Mouse (Mus musculus) cerebellum, adult 2 months (tissue): ENCODE results near the gene Zkscan6. TPM values are rescaled to one million over a fixed set of nuclear protein-coding genes. Genes with fewer than 3 reads are reported as not detected.

Experiments used
- DNase-seq, 2 experiments: peaks; one replicate each; pipeline ENCODE4 v3.0.0; 2021
- H3K27ac ChIP-seq: fragments of 200-500 bp; 2 replicates; pipeline ENCODE4 v1.5.1; 2012; ENCODE audit warnings: low read length, control low read depth, inconsistent platforms; ENCODE audit not compliant: insufficient read depth
- H3K27me3 ChIP-seq: fragments of 200-500 bp; 2 replicates; pipeline ENCODE4 v1.6.1; 2012; ENCODE audit warnings: inconsistent platforms, mild to moderate bottlenecking, low read length, moderate library complexity; ENCODE audit not compliant: control insufficient read depth, insufficient read depth
- H3K4me1 ChIP-seq: fragments of 200-500 bp; 2 replicates; pipeline ENCODE4 v1.6.1; 2011; ENCODE audit warnings: low read length; ENCODE audit not compliant: control insufficient read depth, insufficient read depth
- H3K4me3 ChIP-seq: fragments of 200-500 bp; replicated peaks from 2 replicates; pipeline ENCODE3; 2011; ENCODE audit warnings: mild to moderate bottlenecking, low read depth, low read length, control low read depth; ENCODE audit not compliant: insufficient read depth
- CTCF ChIP-seq: fragments of 200-500 bp; IDR thresholded peaks from 2 replicates; pipeline ENCODE4 v1.5.1; 2011; ENCODE audit warnings: low read depth, mild to moderate bottlenecking, control low read depth, low read length, moderate library complexity, borderline replicate concordance; ENCODE audit not compliant: insufficient read depth
- POLR2A ChIP-seq: fragments of 200-500 bp; IDR thresholded peaks from 2 replicates; pipeline ENCODE4 v1.6.1; 2011; ENCODE audit warnings: low read length, control low read depth, borderline replicate concordance; ENCODE audit not compliant: insufficient read depth
- WGBS: fragments of 180-500 bp; shearing (Covaris S2); methylation state at CpG from one replicate; pipeline ENCODE4 v1.1.7; 2018; 5-methylcytosine and 5-hydroxymethylcytosine counted together
- polyA plus RNA-seq: library from polyadenylated mRNA; depleted of rRNA; stranded (reverse); fragments of >200 nt; gene quantifications from 2 replicates; pipeline ENCODE4 v1.2.3, GENCODE M21; 2012; rRNA removed

The Zkscan6 gene
- polyA plus RNA-seq, 1 experiment = 9.5 TPM

- 60% methylated on average over 1 of the region's 1 CpGs for WGBS
- no peak overlapping the region for H3K4me3 ChIP-seq
- no peaks in the 10 kb centered on the region for H3K27me3 ChIP-seq
- TF ChIP-seq CTCF (no peak), POLR2A (no peak)
- no peak overlapping the region for H3K27ac ChIP-seq
- H3K4me1 ChIP-seq = no peaks in the 10 kb centered on the region
- no peak for DNase-seq
These were observed 70.3 kb downstream of the Zkscan6 start for GRCm38 (mm10) chr11:65877146-65877775.

Other genes starting within 250 kb of the Zkscan6 start
- gene Map2k4, start 18.9 kb upstream of the Zkscan6 start, polyA plus RNA-seq = 122 and 130 TPM in 2 replicates